Mouse (Mus musculus): ENCODE results near the gene Mapk8.

Gene Mapk8

GRCm38 (mm10) chr14:33398065-33398860 is 48.7 kb downstream of the Mapk8 start:
- DNase-seq (ENCODE audit: low read depth): no peak

DNA sequence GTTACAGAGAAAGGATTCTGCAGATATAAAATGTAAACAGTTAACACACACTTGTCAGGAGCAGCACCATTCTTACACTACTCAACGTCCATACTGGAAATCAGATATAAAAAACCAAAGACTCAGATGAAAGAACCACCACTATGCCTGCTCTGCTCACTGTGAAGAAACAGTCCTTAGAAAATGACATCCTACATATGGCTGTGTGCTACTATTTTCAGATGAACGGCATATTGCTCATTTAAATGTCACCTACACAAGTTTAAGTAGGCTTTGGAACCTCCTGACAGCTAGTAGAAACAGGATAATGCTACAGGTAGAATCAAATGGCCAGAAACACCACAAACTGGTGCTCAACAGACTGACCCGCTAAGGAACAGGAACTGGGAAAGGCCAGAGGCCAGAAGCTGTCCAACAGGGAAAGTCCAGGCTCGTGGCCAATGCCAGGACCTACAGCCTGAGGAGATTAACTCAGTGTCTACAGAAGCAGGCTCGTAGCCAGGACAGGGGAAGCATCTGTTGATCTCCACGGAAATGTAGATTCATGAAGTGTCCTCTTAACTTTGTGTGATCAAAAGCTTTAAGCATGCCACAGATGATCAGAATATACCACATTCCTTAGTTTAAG is 66.0 kb downstream of the Mapk8 start:
- no peak for DNase-seq (ENCODE audit: low read depth)

- no peak for DNase-seq (ENCODE audit: low read depth)
These were observed 68.2 kb downstream of the Mapk8 start for GRCm38 (mm10) chr14:33378723-33379122.

DNA sequence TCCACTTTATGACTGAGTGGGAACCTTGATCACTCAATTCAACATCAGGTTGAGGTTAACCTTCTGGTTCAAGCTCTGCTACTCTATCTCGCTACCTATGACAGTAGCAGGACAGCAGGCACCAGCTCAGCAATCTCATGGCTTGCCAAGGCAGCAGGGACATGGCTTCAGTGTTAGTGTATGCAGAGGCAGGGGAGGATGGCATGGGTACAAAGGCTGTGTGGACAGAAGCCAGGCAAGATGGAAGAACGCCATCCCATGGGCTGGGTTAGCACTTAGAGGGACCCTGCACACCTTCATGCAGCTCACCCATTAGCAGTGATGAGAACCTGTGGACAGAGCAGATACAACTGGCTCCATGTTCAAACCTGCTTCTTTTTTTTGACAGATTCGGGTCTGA is 69.7 kb downstream of the Mapk8 start:
- DNase-seq (ENCODE audit: low read depth): no peak

- no peak for DNase-seq (ENCODE audit: low read depth)
These were observed 72.9 kb downstream of the Mapk8 start for GRCm38 (mm10) chr14:33374089-33374488.

- no peak for DNase-seq (ENCODE audit: low read depth)
These were observed 73.7 kb downstream of the Mapk8 start for GRCm38 (mm10) chr14:33373271-33373670.

DNA sequence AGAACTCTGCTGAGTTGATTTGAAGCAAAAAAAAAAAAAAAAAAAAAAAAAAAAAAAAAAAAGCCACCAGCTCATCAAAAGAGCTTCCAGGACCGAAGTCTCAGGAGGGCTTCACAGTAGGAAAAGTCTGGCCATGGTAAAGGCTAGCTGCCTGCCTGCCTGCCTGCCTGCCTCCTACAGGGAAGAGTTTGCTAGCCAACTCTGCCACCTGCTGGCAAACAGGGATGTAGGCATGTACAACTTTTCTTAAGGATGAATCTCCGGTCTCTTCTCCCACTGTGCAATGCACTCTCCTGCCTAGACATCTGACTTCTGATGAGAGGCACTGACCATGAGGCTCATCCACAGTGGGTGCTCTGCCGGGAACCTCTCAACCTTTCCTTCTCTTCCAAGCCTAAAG is 75.7 kb downstream of the Mapk8 start:
- peak; percentile 24 for DNase-seq (ENCODE audit: low read depth)

- no peak for DNase-seq (ENCODE audit: low read depth)
These were observed 76.9 kb downstream of the Mapk8 start for GRCm38 (mm10) chr14:33370056-33370455.

DNA sequence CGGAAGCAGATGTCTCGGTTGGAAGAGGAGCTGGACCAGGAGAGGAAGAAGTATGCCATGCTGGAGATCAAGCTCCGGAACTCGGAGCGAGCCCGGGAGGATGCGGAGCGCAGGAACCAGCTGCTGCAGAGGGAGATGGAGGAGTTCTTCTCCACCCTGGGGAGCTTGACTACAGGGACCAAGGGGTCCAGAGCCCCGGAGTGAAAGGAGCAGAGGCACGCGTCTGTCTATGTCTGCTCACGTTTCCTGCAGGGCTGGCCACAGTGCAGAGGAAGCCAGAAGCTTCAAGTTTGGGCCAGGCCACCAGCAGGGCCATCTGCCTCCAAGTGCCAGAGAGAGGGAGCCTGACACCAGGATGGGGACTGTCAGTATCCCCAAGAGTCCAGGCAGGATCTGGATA is 77.6 kb downstream of the Mapk8 start:
- DNase-seq (ENCODE audit: low read depth): no peak

DNA sequence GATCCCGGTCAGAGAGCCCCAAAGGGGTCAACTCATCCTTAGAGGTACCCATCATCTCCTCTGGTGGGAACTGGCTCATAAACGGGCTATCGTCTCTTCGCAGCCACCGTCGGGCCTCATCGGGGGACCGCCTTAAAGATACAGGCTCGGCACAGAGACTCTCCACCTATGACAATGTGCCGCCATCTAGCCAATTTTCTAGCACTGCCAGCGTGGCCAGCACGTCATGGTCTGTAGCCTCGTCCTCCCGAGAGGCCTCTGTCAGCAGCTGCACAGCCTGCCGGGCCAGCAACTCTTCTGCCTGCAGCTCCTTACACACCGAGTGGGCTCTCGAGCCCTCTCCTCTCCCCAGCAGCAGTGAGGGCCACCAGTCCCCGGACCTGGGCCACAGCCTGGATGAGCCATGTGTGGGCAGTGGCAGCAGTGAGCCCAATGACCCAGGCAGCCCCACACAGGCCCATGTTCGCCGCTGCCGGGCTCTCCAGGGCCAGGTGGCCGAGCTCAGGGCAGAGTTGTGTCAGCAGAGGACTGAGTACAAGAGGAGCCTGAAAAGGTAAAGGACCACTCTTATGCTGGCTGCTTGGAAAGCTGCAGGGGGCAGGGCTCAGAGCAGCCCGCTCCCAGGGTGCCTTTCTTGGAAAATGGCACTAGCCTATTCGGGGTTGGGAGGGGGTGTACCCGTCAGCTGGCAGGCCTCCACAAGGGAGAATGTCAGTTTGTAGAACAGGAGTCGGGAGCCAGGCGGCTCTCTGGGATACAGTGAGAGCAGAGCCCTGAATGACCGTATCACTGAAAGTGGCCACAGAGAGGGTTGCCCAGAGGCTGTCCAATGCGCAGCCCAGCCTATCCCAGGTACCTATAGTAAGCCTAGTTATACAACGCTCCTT is 79.8 kb downstream of the Mapk8 start:
- no peak for DNase-seq (ENCODE audit: low read depth)

- DNase-seq (ENCODE audit: low read depth): no peak
These were observed 82.9 kb downstream of the Mapk8 start for GRCm38 (mm10) chr14:33364061-33364460.

DNA sequence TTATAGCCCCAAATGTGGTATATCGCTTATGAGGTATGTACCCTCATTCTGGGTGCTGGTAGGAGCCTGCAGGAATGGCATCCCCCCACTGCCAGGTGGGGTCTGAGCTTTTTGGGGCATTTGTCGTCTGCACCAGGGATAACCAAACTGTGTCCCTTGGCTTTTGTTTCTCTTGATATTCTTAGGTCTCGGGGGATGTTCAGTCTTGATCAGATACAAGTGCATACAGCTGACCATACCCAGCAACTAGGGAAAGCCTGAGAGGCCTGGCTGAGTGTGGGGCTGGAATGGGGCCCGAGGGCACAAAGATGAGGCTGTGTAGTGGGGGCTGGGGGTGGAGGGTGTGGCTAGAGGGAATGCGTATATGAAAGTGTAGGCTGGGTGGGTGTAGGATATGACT is 83.3 kb downstream of the Mapk8 start:
- DNase-seq (ENCODE audit: low read depth): no peak

DNA sequence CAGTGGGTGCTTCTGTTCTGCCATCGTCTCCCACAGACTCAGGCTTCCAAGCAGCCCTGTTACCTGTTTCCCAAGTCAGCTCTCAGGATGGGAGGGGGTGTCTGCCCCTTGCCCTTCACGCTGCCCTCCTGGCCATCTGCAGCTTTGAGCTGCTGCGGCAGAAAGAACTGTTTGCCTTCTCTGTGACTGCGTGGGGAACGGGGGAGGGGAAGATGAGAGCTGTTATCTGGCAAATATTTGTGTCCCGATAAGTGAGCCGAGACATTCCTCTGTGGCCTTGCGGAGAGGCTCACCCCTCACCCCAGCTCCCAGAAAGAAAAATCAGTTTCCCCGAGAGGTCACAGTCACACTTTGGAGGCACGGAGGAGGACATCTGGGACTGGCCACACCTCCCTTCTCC is 84.2 kb downstream of the Mapk8 start:
- DNase-seq (ENCODE audit: low read depth): no peak

DNA sequence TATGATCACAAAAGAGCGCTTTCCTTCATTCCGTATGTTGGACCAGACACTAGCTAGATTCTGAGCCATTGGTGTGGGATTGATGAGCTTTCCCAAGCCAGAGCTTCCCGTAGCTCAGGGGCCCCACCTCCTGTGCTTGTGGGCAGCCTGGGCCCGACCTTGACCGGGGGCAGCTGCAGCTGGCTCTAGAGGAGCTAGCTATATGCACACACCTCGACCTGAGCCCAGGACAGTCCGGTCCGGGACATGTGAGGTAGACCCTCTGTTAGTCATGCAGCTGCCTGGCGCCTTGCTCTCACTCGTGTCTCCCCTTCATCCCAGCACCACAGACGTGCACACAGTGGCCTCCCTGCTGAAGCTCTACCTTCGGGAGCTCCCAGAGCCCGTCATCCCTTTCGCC is 84.8 kb downstream of the Mapk8 start:
- no peak for DNase-seq (ENCODE audit: low read depth)

- no peak for DNase-seq (ENCODE audit: low read depth)
These were observed 85.4 kb downstream of the Mapk8 start for GRCm38 (mm10) chr14:33361546-33361945.

GRCm38 (mm10) chr14:33358891-33359290 is 88.1 kb downstream of the Mapk8 start:
- DNase-seq (ENCODE audit: low read depth): no peak

GRCm38 (mm10) chr14:33357600-33358368 is 89.2 kb downstream of the Mapk8 start:
- DNase-seq (ENCODE audit: low read depth): no peak

DNA sequence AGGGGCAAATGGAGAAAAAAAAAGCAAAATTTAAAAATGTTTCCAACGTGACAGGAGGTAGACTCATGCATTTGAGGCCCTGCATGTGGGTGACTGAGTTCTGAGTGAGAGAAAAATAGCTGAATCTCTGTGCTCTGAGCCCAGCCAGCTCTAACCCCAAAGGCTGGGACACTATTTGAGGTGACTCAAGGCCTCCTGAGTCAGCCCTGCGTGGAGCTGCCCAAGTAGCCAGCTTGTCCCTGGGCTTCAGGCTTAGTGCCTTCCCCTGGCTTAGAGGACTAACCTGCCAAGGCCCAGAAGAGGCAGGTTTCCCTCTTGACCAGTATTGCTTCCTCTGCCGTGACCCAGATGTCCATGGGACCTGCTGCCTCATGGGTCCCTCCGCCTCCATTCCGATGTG is 91.7 kb downstream of the Mapk8 start:
- DNase-seq (ENCODE audit: low read depth): no peak

DNA sequence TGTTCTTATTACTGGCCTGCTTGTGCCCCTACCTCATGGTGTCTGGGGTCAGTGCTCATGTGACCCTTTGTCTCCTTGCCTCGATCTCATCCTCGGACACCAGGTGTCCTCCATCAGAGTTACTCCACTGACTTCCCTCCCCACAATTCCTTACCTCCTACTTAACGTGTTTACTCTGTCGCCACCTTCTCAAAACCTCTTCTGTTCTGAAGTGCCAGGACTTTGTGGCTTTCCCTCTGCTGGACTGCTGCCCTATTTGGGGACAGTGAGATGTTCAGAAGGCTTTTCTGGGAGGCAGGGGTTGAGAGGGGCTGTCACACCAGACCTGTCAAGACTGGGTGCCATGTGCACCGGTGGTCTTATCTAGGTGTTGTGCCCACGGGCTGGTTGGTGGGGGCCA is 94.1 kb downstream of the Mapk8 start:
- no peak for DNase-seq (ENCODE audit: low read depth)

DNA sequence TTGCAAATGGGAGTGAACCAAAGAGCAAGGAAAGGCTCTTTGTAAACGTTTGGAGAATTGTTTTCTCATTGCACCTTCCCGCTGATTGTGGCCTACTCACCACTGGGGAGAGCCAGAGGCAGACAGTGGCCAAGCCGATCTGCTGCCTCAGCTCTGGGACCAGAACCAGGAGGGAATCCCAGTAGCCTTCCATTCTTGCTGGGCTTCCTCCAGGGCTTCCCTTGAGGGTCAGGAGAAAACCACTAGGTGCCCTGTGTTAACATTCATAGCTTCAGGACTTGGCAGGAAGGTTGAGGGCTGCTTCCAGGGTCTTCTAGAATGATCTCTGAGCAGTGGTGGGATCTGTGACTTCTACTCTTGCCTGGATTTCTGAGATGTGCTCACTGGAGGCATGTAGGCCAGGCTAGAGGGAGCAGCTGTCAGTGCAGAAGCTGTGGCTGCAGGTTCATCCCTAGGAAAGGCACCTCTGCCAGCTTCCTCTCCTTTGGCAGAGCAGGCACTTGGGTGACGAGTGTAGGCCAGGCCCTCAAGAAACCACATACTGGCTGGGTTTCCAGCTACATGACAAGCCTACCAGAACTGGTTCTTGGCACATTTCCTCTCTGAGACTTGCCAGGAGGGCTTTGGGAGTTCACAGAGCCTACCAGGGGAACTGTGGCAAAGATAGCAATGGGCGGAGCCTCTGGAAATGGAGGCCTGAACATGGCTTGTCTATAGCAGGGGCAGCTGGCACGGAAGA is 94.8 kb downstream of the Mapk8 start:
- no peak for DNase-seq (ENCODE audit: low read depth)

DNA sequence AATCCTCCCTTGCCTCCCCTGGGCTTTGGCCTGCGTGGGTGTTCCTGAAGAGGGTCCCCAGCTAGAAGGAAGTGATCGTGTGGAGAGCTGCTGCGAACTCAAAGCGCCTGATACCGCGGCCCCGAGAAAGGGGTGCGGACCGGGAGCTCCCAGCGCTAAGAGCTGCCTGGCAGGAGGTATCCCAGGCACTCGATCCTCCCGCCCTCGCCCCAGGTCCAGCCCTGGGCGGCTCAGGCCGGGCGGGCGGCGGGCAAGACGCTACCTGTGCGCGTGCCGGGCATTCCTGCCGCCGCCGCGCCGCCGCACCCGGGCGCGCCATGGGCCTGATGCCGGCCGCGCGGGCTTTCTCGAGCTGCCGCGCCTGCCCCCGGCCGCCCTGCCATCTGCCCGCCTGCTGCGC is 95.9 kb downstream of the Mapk8 start:
- DNase-seq (ENCODE audit: low read depth): no peak
